Mouse (Mus musculus) intestine, postnatal 0 days (tissue): ENCODE measurements around the gene Mast4. TPM values are rescaled to one million over a fixed set of nuclear protein-coding genes. Genes with fewer than 3 reads are reported as not detected.
A peak's percentile ranks its signal among the peaks of the same experiment; 100 is the strongest.

Source experiments
- ATAC-seq: fragments of 200-750 bp; cut with Nextera tagmentation; 2 replicates; pipeline ENCODE4 v1.8.0; 2017; ENCODE audit warnings: mild to moderate bottlenecking, moderate TSS enrichment, moderate library complexity
- H3K27ac ChIP-seq: fragments of 300-500 bp; sonication (generic); 2 replicates; pipeline ENCODE4 v1.5.1; 2014; ENCODE audit warnings: mild to moderate bottlenecking, low read depth, low read length, moderate library complexity
- H3K27me3 ChIP-seq: fragments of 300-500 bp; sonication (generic); replicated peaks from 2 replicates; pipeline ENCODE4 v1.6.1; 2014; ENCODE audit warnings: low read length, mixed read lengths; ENCODE audit not compliant: control insufficient read depth, insufficient read depth
- H3K36me3 ChIP-seq: fragments of 300-500 bp; sonication (generic); 2 replicates; pipeline ENCODE4 v1.6.1; 2014; ENCODE audit warnings: mild to moderate bottlenecking, moderate library complexity; ENCODE audit not compliant: control insufficient read depth, insufficient read depth
- H3K4me1 ChIP-seq: fragments of 300-500 bp; sonication (generic); replicated peaks from 2 replicates; pipeline ENCODE4 v1.6.1; 2014; ENCODE audit warnings: antibody characterized with exemption, low read length, mixed read lengths; ENCODE audit not compliant: control insufficient read depth, insufficient read depth
- H3K4me2 ChIP-seq: fragments of 300-500 bp; sonication (generic); replicated peaks from 2 replicates; pipeline ENCODE4 v1.6.1; 2014; ENCODE audit warnings: low read depth, mild to moderate bottlenecking, moderate library complexity
- H3K4me3 ChIP-seq: fragments of 300-500 bp; sonication (generic); 2 replicates; pipeline ENCODE4 v1.5.1; 2014; ENCODE audit warnings: low read depth, low read length
- H3K9ac ChIP-seq: fragments of 300-500 bp; sonication (generic); 2 replicates; pipeline ENCODE4 v1.6.1; 2014; ENCODE audit warnings: mild to moderate bottlenecking, low read depth, low read length
- H3K9me3 ChIP-seq: fragments of 300-500 bp; sonication (generic); 2 replicates; pipeline ENCODE4 v1.6.1; 2016; ENCODE audit warnings: mixed run types; ENCODE audit not compliant: control insufficient read depth
- CTCF ChIP-seq: sonication (generic); IDR thresholded peaks from 2 replicates; pipeline ENCODE4 v1.5.1; 2016; ENCODE audit warnings: low read depth, mild to moderate bottlenecking, control low read depth, antibody characterized with exemption, moderate library complexity
- WGBS: fragments of 180-500 bp; shearing (Covaris S2); extraction: QIAGEN DNeasy Blood & Tissue Kit; methylation state at CpG from one replicate; pipeline ENCODE4 v1.1.7; 2014; 5-methylcytosine and 5-hydroxymethylcytosine counted together
- polyA plus RNA-seq: library from polyadenylated mRNA; unstranded; fragments of >200 nt; fragmentation: Nextera tagmentation; extraction: Ambion mirVana; gene quantifications from 2 replicates; pipeline ENCODE4 v1.2.1, GENCODE M21; 2015

Mast4 gene
- polyA plus RNA-seq, 1 experiment from 2014 or later = 6.1 TPM

GRCm38 (mm10) chr13:102842237-102842636, 492.1 kb downstream of the Mast4 start:
- Histone ChIP-seq H3K36me3 (no peaks in the 10 kb centered on the region; the same call in 1 of the 2 replicates), H3K27ac (no peak overlapping the region), H3K9me3 (no peaks in the 10 kb centered on the region), H3K4me1 (no peaks in the 10 kb centered on the region; the same call in 1 of the 2 replicates), H3K27me3 (no peaks in the 10 kb centered on the region), H3K4me2 (no peak overlapping the region), H3K4me3 (no peak overlapping the region), H3K9ac (no peak overlapping the region)
- ATAC-seq = 0 out of 2 replicates have a peak, but pooled peaks have one; percentile 38
- no peak for TF ChIP-seq CTCF
- 34% methylated on average over 8 of the region's 8 CpGs for WGBS

GRCm38 (mm10) chr13:102839741-102840482, 494.4 kb downstream of the Mast4 start:
- 63% methylated on average over 7 of the region's 7 CpGs for WGBS
- Histone ChIP-seq H3K4me3 (no peak overlapping the region), H3K27ac (no peak overlapping the region), H3K9me3 (no peaks in the 10 kb centered on the region), H3K36me3 (no peaks in the 10 kb centered on the region; the same call in 1 of the 2 replicates), H3K27me3 (no peaks in the 10 kb centered on the region), H3K4me1 (no peaks in the 10 kb centered on the region; the same call in 1 of the 2 replicates), H3K9ac (no peak overlapping the region), H3K4me2 (no peak overlapping the region)
- TF ChIP-seq CTCF = no peak
- no peak for ATAC-seq

- no peaks in the 10 kb centered on the region for H3K9me3 ChIP-seq
- no peak for ATAC-seq
- H3K36me3 ChIP-seq = no peaks in the 10 kb centered on the region; the same call in 1 of the 2 replicates
- no peak overlapping the region for H3K4me2 ChIP-seq
- H3K27me3 ChIP-seq = no peaks in the 10 kb centered on the region
- H3K9ac ChIP-seq = no peak overlapping the region
- no peak for TF ChIP-seq CTCF
- H3K4me3 ChIP-seq = no peak overlapping the region
- no peak overlapping the region for H3K27ac ChIP-seq
- no peaks in the 10 kb centered on the region; the same call in 1 of the 2 replicates for H3K4me1 ChIP-seq
- WGBS = 57% methylated on average over 4 of the region's 4 CpGs
Measured at GRCm38 (mm10) chr13:102837427-102837826, 496.9 kb downstream of the Mast4 start.

- H3K9me3 ChIP-seq = no peaks in the 10 kb centered on the region
- TF ChIP-seq CTCF = no peak
- H3K4me2 ChIP-seq = no peak overlapping the region
- no peaks in the 10 kb centered on the region for H3K27me3 ChIP-seq
- no peaks in the 10 kb centered on the region; the same call in 1 of the 2 replicates for H3K36me3 ChIP-seq
- H3K9ac ChIP-seq = no peak overlapping the region
- WGBS = 72% methylated on average over 8 of the region's 8 CpGs
- no peak overlapping the region for H3K27ac ChIP-seq
- ATAC-seq = no peak
- H3K4me3 ChIP-seq = no peak overlapping the region
- H3K4me1 ChIP-seq = no peaks in the 10 kb centered on the region
Measured at GRCm38 (mm10) chr13:102835336-102835735, 499.0 kb downstream of the Mast4 start.

GRCm38 (mm10) chr13:102818287-102818686, 516.0 kb downstream of the Mast4 start:
- Histone ChIP-seq H3K9ac (no peak overlapping the region), H3K4me3 (no peak overlapping the region), H3K9me3 (no peaks in the 10 kb centered on the region), H3K27me3 (no peaks in the 10 kb centered on the region), H3K36me3 (no peaks in the 10 kb centered on the region), H3K4me1 (no peaks in the 10 kb centered on the region), H3K4me2 (no peak overlapping the region), H3K27ac (no peak overlapping the region)
- 71% methylated on average over 4 of the region's 4 CpGs for WGBS
- no peak for ATAC-seq
- TF ChIP-seq CTCF = no peak

GRCm38 (mm10) chr13:102816689-102817088, 517.6 kb downstream of the Mast4 start:
- TF ChIP-seq CTCF = no peak
- Histone ChIP-seq H3K9me3 (no peaks in the 10 kb centered on the region), H3K9ac (no peak overlapping the region), H3K4me3 (no peak overlapping the region), H3K4me2 (no peak overlapping the region), H3K27ac (no peak overlapping the region), H3K36me3 (no peaks in the 10 kb centered on the region), H3K27me3 (no peaks in the 10 kb centered on the region), H3K4me1 (no peaks in the 10 kb centered on the region)
- 78% methylated on average over 7 of the region's 7 CpGs for WGBS
- no peak for ATAC-seq
